Mouse (Mus musculus) limb, embryonic 14.5 days (tissue): Measurements from ENCODE around the gene Il1rap. TPM values are rescaled to one million over a fixed set of nuclear protein-coding genes. Genes with fewer than 3 reads are reported as not detected.
A peak's percentile ranks its signal among the peaks of the same experiment; 100 is the strongest.

ENCODE experiments used
- ATAC-seq: fragments of 200-750 bp; cut with Nextera tagmentation; 2 replicates; pipeline ENCODE4 v1.8.0; 2017; ENCODE audit warnings: low read depth, moderate number of reproducible peaks, moderate TSS enrichment; ENCODE audit not compliant: low FRiP score
- DNase-seq: peaks from one replicate; pipeline ENCODE4 v3.0.0-alpha.2; 2015; ENCODE audit warnings: low spot score
- H3K27ac ChIP-seq: fragments of 300-500 bp; sonication (generic); replicated peaks from 2 replicates; pipeline ENCODE4 v1.5.1; 2014; ENCODE audit warnings: low read depth, mild to moderate bottlenecking, low read length, moderate library complexity, mixed read lengths
- H3K27me3 ChIP-seq: fragments of 300-500 bp; sonication (generic); 2 replicates; pipeline ENCODE4 v1.6.1; 2014; ENCODE audit warnings: low read length, mixed read lengths; ENCODE audit not compliant: control insufficient read depth, insufficient read depth
- H3K36me3 ChIP-seq: fragments of 300-500 bp; sonication (generic); 2 replicates; pipeline ENCODE4 v1.6.1; 2014; ENCODE audit warnings: mild to moderate bottlenecking, low read length, moderate library complexity, mixed read lengths; ENCODE audit not compliant: control insufficient read depth, insufficient read depth
- H3K4me1 ChIP-seq: fragments of 300-500 bp; sonication (generic); 2 replicates; pipeline ENCODE4 v1.6.1; 2014; ENCODE audit warnings: antibody characterized with exemption, low read length, mixed read lengths; ENCODE audit not compliant: control insufficient read depth, insufficient read depth
- H3K4me2 ChIP-seq: fragments of 300-500 bp; sonication (generic); replicated peaks from 2 replicates; pipeline ENCODE4 v1.6.1; 2014; ENCODE audit warnings: low read depth, mild to moderate bottlenecking, low read length, moderate library complexity; ENCODE audit not compliant: severe bottlenecking
- H3K4me3 ChIP-seq: fragments of 300-500 bp; sonication (generic); replicated peaks from 2 replicates; pipeline ENCODE4 v1.5.1; 2014; ENCODE audit warnings: low read length
- H3K9ac ChIP-seq: fragments of 300-500 bp; sonication (generic); 2 replicates; pipeline ENCODE4 v1.6.1; 2014; ENCODE audit warnings: mild to moderate bottlenecking, low read depth, low read length, moderate library complexity; ENCODE audit not compliant: severe bottlenecking
- H3K9me3 ChIP-seq: fragments of 300-500 bp; sonication (generic); 2 replicates; pipeline ENCODE4 v1.6.1; 2016; ENCODE audit warnings: low read length; ENCODE audit not compliant: control insufficient read depth
- POLR2A ChIP-seq: fragments of 200-500 bp; IDR thresholded peaks from 2 replicates; pipeline ENCODE4 v1.8.0; 2012; ENCODE audit warnings: inconsistent platforms, mild to moderate bottlenecking, moderate library complexity, borderline replicate concordance; ENCODE audit not compliant: insufficient read depth, insufficient read length; ENCODE audit errors: extremely low read depth
- WGBS: fragments of 180-500 bp; shearing (Covaris S2); extraction: QIAGEN DNeasy Blood & Tissue Kit; methylation state at CpG from one replicate; pipeline ENCODE4 v1.1.7; 2014; 5-methylcytosine and 5-hydroxymethylcytosine counted together
- polyA plus RNA-seq, 2 experiments: library from polyadenylated mRNA; depleted of rRNA in 1 of 2; stranded (reverse) in 1 of 2; unstranded in 1 of 2; fragments of >200 nt; fragmentation: Nextera tagmentation in 1 of 2; extraction: Ambion mirVana in 1 of 2; gene quantifications; 2 replicates each; pipeline versions ENCODE4 v1.2.1 to v1.2.3; 2012 to 2014

The Il1rap gene
- polyA plus RNA-seq, 2 experiments = 6.9 to 9.5 TPM

- H3K27me3 ChIP-seq = no peaks in the 10 kb centered on the region
- no peaks in the 10 kb centered on the region for H3K36me3 ChIP-seq
- no peak for TF ChIP-seq POLR2A
- H3K9me3 ChIP-seq = no peaks in the 10 kb centered on the region; the same call in 1 of the 2 replicates
- ATAC-seq (no peak), DNase-seq (no peak)
- H3K4me3 ChIP-seq = no peak overlapping the region
- peaks cover 11% of the 10 kb centered on the region; the same call in 1 of the 2 replicates for H3K4me1 ChIP-seq
- H3K9ac ChIP-seq = no peak overlapping the region
- WGBS = 94% methylated on average over 5 of the region's 5 CpGs
- H3K27ac ChIP-seq = no peak overlapping the region
- H3K4me2 ChIP-seq = no peak overlapping the region
Observed at GRCm38 (mm10) chr16:26574173-26574572, 7.3 kb upstream of the Il1rap start.

GRCm38 (mm10) chr16:26581913-26582376 is 441 bp downstream of the Il1rap start:
- Histone ChIP-seq H3K9me3 (no peaks in the 10 kb centered on the region; the same call in 1 of the 2 replicates), H3K4me1 (peaks cover 8% of the 10 kb centered on the region; the same call in 1 of the 2 replicates), H3K36me3 (no peaks in the 10 kb centered on the region), H3K4me3 (peak overlapping the region; percentile 69), H3K4me2 (peak overlapping the region; percentile 85), H3K27ac (0 out of 2 replicates have a peak overlapping the region, but pooled peaks have one; percentile 39), H3K9ac (peak overlapping the region; percentile 77), H3K27me3 (0 out of 2 replicates have a peak, but pooled peaks cover 4% of the 10 kb centered on the region)
- ATAC-seq (peak; percentile 67), DNase-seq (peak; percentile 32)
- under 1% methylated on average over 16 of the region's 16 CpGs for WGBS
- no peak for TF ChIP-seq POLR2A

GRCm38 (mm10) chr16:26585806-26586205 is 4.3 kb downstream of the Il1rap start:
- H3K36me3 ChIP-seq = no peaks in the 10 kb centered on the region
- WGBS = 84% methylated on average over 5 of the region's 5 CpGs
- no peak overlapping the region for H3K27ac ChIP-seq
- no peaks in the 10 kb centered on the region for H3K9me3 ChIP-seq
- peaks cover 8% of the 10 kb centered on the region; the same call in 1 of the 2 replicates for H3K4me1 ChIP-seq
- no peak overlapping the region for H3K9ac ChIP-seq
- DNase-seq (no peak), ATAC-seq (no peak)
- H3K4me3 ChIP-seq = no peak overlapping the region
- no peak overlapping the region for H3K4me2 ChIP-seq
- H3K27me3 ChIP-seq = no peaks in the 10 kb centered on the region
- no peak for TF ChIP-seq POLR2A

- H3K9me3 ChIP-seq = no peaks in the 10 kb centered on the region
- no peaks in the 10 kb centered on the region for H3K27me3 ChIP-seq
- no peak for TF ChIP-seq POLR2A
- no peak overlapping the region for H3K9ac ChIP-seq
- no peaks in the 10 kb centered on the region for H3K36me3 ChIP-seq
- WGBS = 50% methylated on average over 4 of the region's 4 CpGs
- H3K4me1 ChIP-seq = no peaks in the 10 kb centered on the region
- H3K4me3 ChIP-seq = no peak overlapping the region
- H3K4me2 ChIP-seq = no peak overlapping the region
- ATAC-seq (no peak), DNase-seq (no peak)
- H3K27ac ChIP-seq = no peak overlapping the region
Observed at GRCm38 (mm10) chr16:26590897-26591570, 9.5 kb downstream of the Il1rap start.

- peaks cover 10% of the 10 kb centered on the region; the same call in 1 of the 2 replicates for H3K4me1 ChIP-seq
- DNase-seq (no peak), ATAC-seq (no peak)
- no peak overlapping the region for H3K4me3 ChIP-seq
- no peaks in the 10 kb centered on the region for H3K36me3 ChIP-seq
- 37% methylated on average over 7 of the region's 7 CpGs for WGBS
- TF ChIP-seq POLR2A = no peak
- H3K9ac ChIP-seq = no peak overlapping the region
- no peak overlapping the region for H3K4me2 ChIP-seq
- no peaks in the 10 kb centered on the region for H3K9me3 ChIP-seq
- H3K27me3 ChIP-seq = no peaks in the 10 kb centered on the region
- no peak overlapping the region for H3K27ac ChIP-seq
Observed at GRCm38 (mm10) chr16:26596440-26596839, 14.9 kb downstream of the Il1rap start.

GRCm38 (mm10) chr16:26597307-26597706 is 15.8 kb downstream of the Il1rap start:
- Histone ChIP-seq H3K9me3 (no peaks in the 10 kb centered on the region), H3K27me3 (no peaks in the 10 kb centered on the region), H3K27ac (no peak overlapping the region), H3K4me2 (no peak overlapping the region), H3K36me3 (no peaks in the 10 kb centered on the region), H3K4me3 (no peak overlapping the region), H3K4me1 (peaks cover 10% of the 10 kb centered on the region; the same call in 1 of the 2 replicates), H3K9ac (no peak overlapping the region)
- DNase-seq (peak; percentile 69), ATAC-seq (no peak; the same call in 1 of the 2 replicates)
- WGBS = 39% methylated on average over 7 of the region's 7 CpGs
- no peak for TF ChIP-seq POLR2A
